Mouse (Mus musculus) left cerebral cortex, postnatal 25 days (tissue): ENCODE data around the gene Pycr1. TPM values are rescaled to one million over a fixed set of nuclear protein-coding genes. Genes with fewer than 3 reads are reported as not detected.

ENCODE experiments used
- DNase-seq, 2 experiments: peaks; one replicate each; pipeline ENCODE4 v3.0.0; 2022; ENCODE audit warnings: low spot score in 2 of 2, mixed read lengths in 1 of 2
- intact Hi-C: fragments of 180-260 bp; cut with DNase I; formaldehyde crosslinking; loops from one replicate; pipeline ENCODE4 v1.15.1; 2025
- total RNA-seq, 2 experiments: library from RNA; stranded (reverse); gene quantifications; 2 replicates each; pipeline ENCODE4 v1.2.3; 2021

The Pycr1 gene
- total RNA-seq, 2 experiments from 2014 or later: 1.4 to 2.1 TPM

GRCm38 (mm10) chr11:120659509-120660300 is 16.1 kb upstream of the Pycr1 start:
- intact Hi-C loops: loop anchor here (2.0 kb wide), 1 partner anchor 53 kb away; the partner anchor contains the start of genes Cenpx and Lrrc45
- DNase-seq: no peak

GRCm38 (mm10) chr11:120658876-120659410 is 15.4 kb upstream of the Pycr1 start:
- peak; percentile 71 to 72 for DNase-seq
- intact Hi-C loops: loop anchor here (2.0 kb wide), 1 partner anchor 54 kb away; the partner anchor contains the start of genes Cenpx and Lrrc45

GRCm38 (mm10) chr11:120657301-120657700 is 13.7 kb upstream of the Pycr1 start:
- intact Hi-C loops: no loop called here
- DNase-seq: no peak

- intact Hi-C loops: no loop called here
- DNase-seq: no peak
Measured at GRCm38 (mm10) chr11:120654741-120655140, 11.2 kb upstream of the Pycr1 start.

- intact Hi-C loops: no loop called here
- no peak for DNase-seq
Measured at GRCm38 (mm10) chr11:120651872-120652271, 8.3 kb upstream of the Pycr1 start.

- intact Hi-C loops: no loop called here
- DNase-seq: peak; percentile 54 to 61
Measured at GRCm38 (mm10) chr11:120648001-120648476, 4.5 kb upstream of the Pycr1 start, which contains the start of gene Myadml2. TSS of gene Myadml2 (minus strand) at chr11:120648158.

GRCm38 (mm10) chr11:120647047-120647830 is 3.7 kb upstream of the Pycr1 start:
- no peak for DNase-seq
- intact Hi-C loops: no loop called here

GRCm38 (mm10) chr11:120642939-120643600 is 499 bp downstream of the Pycr1 start:
- intact Hi-C loops: no loop called here
- DNase-seq: no peak

- intact Hi-C loops: no loop called here
- no peak for DNase-seq
Measured at GRCm38 (mm10) chr11:120641869-120642268, 1.7 kb downstream of the Pycr1 start.

- intact Hi-C loops: no loop called here
- no peak for DNase-seq
Measured at GRCm38 (mm10) chr11:120641255-120641654, 2.3 kb downstream of the Pycr1 start.

GRCm38 (mm10) chr11:120634810-120635209 is 8.8 kb downstream of the Pycr1 start:
- intact Hi-C loops: no loop called here
- no peak for DNase-seq

- peak; percentile 95 to 96 for DNase-seq
- intact Hi-C loops: loop anchor here (2.0 kb wide), 1 partner anchor 39 kb away; the partner anchor contains the start of gene Aspscr1
Measured at GRCm38 (mm10) chr11:120633520-120634343, 9.8 kb downstream of the Pycr1 start, which contains the start of gene Mafg. TSS of gene Mafg (minus strand) at chr11:120633600.

GRCm38 (mm10) chr11:120632559-120633519 is 10.7 kb downstream of the Pycr1 start:
- intact Hi-C loops: loop anchor here (2.0 kb wide), 1 partner anchor 40 kb away; the partner anchor contains the start of gene Aspscr1
- peak; percentile 66 to 69 for DNase-seq

- intact Hi-C loops: loop anchor here (2.0 kb wide), 1 partner anchor 41 kb away; the partner anchor contains the start of gene Aspscr1
- no peak for DNase-seq
Measured at GRCm38 (mm10) chr11:120631726-120632448, 11.7 kb downstream of the Pycr1 start.

GRCm38 (mm10) chr11:120630881-120631725 is 12.5 kb downstream of the Pycr1 start:
- no peak for DNase-seq
- intact Hi-C loops: no loop called here

GRCm38 (mm10) chr11:120630401-120630871 is 13.1 kb downstream of the Pycr1 start:
- no peak for DNase-seq
- intact Hi-C loops: no loop called here
